Mouse (Mus musculus) lung, adult 18-20 months (tissue): ENCODE results near the gene Synpo2.

Experiments
- DNase-seq, 2 experiments: peaks; one replicate each; pipeline ENCODE4 v3.0.0; 2022; ENCODE audit warnings: mixed read lengths in 2 of 2

Gene Synpo2

DNA sequence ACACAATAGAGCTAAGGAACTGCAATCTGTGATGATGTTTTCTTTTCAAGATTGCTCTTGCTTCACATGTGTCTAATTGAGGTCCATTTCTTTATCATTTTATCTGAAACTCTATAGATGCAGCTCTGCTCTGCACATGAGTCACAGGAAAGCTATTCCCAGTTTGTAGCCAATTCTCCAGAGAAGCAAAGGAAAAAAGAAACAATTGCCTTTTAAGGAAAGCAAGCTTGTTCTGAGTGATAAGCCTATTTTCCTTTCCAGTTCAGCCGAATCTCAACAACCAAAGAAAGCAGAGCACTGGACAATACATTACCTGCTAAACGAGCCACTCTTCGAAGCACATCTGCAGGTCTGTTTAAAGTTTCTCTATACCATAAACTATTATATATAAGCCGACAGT, 31.3 kb downstream of the Synpo2 start:
- no peak for DNase-seq

DNA sequence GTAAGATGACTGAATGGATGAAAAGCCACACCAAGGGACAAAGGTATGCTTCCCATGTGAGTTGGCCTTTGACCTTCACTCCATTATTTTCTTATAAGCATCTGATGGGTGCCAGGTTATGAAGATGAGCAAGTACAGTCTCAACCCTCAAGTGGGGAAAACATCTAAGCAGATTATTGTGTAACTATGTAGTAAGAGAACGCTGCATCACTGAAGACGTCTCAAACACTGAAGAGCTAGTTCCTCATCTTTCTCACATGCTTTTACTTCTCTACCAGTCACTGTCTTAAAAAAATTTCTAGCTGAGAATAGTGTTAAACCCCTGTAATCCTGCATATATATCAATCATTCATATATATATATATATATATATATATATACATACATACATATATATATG, 34.2 kb downstream of the Synpo2 start:
- no peak for DNase-seq

DNA sequence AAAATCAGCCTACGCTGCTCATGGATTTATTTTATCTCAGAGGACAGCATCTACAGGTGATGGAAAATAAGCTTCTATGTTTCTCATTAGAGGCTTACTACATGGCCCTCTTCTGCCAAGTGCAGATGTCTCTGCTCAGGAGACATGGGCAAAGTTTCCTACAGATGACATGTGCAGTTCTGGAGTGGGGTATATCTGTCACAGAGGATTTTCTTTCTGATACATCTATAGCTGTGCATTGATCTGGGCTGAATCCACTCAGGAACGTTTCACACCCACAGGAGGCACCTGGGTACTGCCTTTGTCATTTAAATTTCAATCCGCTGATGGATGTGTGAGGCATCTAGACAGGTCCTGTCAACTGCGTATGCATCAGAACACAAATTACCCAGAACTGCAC, 42.2 kb downstream of the Synpo2 start:
- DNase-seq, result no peak

DNA sequence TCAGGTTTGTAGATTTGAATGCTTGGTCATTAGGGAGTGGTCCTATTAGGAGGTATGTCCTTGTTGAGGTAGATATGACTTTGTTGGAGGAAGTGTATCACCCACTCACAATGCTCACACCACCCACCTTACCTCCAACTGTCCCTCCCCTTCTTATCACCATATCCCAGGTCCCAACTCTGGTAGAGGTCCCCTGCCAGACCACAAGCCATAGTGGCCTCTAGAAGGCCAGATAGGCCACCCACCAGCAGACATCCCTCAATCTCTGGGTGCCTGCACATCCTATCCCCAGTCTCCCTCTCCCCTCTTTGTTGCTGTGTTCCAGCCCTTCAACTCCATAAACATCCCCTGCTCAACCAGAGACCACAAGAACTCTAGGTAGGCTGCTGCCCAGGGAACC, 44.3 kb downstream of the Synpo2 start:
- no peak for DNase-seq

DNA sequence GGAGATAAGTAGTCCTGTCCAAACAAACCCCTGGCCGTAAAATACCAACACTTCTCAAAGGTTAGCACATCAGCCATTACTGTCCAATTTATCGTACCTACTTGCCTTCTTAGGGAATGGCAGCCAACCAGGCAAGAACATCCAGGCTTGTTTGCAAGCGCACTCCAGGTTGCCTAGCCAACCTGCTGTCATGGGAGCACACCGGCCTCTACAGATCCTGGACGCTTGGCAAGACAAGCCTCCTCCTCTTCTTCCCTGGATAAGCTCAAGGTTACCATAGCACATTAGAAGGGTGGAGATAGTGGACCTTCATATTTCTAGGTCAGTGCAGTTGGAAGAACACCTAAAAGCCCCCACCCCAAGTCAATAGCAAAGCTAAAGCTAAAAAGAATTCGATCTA, 45.6 kb downstream of the Synpo2 start:
- DNase-seq, result no peak

DNA sequence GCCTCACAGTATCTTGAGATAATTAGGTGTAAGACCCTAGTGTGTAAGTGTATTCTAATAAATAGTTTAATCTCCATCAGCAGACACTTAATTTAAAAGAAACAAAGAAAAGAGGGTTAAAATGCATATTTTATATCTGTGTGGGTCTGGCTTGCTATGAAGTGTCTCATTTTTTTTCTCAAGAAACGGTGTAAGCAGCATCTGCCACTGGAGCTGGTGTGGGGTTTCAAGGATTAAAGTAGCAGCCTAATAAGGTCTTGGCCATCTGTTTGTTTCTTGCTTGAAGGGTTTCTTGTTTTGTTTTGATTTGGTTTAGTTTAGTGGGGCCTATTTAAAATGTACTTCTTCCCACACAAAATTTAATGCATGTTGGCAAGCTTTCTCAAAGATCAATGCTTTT, 46.1 kb downstream of the Synpo2 start:
- DNase-seq, result no peak

DNA sequence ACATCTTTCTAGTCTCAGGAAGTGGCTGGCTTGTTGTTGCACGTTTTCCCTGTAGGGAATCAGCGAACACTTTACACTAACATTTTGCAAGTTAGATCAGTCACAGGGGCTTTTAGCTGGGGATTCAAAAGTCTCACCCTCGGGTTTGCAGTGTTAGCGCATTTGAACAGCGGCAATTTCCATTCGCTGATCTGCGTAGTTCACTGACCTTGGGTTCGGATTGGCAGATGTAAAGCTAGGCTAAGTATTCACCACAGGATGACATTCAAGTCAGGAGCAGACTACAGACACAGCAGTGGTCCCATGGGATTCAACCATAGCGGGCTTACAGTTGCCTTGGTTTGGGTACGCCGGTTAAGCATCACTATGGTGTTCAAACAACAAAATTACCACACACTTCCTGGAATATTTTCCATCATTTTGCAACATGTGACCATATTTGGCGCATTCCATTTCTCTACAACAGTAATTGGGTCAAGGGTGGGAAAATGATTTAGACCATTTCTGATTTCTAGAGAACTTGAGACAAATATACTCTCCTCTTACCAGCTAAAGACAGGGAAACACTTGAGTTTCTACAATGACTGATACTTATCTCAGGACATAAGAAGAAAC, 47.2 kb downstream of the Synpo2 start:
- no peak for DNase-seq

DNA sequence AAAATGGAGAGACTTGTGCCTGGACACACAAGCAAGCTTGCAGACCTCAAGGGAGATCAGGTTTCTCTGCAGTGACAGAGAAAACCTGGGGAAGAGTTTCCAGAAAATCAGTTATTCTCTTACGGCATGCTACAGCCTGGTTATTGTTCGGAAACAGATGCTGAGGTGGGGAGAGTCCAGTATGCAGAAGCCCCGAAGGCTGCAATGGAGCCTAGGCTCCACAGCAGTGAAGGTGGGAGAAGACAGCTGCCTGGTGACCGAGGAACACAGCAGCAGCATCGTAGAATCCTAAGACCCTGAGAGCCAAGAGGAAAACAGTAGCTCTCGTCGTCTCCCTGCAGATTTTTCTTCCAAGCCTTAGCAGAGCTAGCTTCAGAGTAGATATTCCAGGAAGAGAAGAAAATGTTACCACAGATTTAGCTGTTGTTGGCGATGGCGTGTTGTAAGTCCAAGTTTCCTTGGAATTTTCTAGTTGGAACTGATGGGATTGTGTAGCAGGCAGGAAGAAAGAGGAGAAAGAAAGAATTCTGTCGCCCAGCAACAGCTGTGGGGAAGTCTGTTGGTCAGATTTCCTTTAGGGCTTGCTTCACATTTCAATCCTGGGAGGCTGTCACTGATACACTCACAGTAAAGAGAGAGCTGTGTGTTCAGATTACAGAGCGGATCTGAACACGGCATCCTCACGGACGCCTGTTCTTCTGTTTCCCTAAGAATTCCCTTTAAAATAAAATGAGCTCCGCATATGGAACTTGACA, 48.4 kb downstream of the Synpo2 start:
- DNase-seq, result no peak

DNA sequence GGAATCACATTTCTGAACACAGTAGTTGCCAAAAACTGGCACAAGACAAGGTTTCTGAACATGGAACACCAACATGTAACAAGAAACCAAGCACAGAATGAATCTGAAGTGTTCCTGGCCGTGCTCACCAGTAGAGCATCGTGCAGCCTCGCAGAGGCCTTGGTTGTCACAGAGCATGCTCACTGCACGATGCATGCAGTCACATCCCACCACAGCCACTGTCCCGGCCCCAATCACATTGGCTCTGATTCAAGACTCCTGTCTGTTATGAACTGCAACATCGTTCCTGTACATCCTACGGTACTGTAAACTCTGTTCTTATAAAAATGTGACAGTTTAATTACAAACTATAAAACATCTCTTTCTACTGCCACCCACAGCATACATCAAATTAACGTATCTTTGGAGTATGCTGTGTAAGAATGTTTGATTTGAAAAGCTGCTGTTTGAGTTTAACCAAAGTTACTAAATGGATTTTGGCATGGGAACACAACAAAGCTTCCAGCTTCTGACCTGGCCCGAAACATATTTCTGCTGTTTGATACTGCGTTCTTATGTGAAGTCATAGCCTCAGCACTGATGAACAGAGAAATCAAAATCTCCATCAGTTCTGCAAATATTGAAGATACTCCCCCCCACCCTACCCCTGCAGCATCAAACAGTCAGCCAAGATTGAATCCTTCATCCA, 50.6 kb downstream of the Synpo2 start:
- no peak for DNase-seq

DNA sequence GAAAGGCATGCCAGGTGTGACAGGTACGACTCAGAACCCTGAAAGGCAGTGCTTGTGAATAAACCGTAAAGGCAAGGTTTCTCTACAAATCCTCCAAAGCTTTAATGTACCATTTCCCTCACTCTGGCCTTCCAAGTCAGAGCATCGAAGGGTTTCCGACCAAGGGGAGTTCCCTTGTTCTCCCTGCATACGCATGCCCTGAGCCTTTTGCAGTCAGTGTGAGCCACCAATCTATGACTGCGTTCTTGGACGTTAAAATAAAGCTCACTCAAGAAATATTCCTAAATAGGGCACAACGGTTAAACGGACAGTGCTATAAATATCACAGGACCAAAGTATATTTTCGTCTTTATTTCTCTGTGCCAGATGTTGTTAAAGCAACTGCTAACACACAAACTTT, 51.7 kb downstream of the Synpo2 start:
- no peak for DNase-seq

DNA sequence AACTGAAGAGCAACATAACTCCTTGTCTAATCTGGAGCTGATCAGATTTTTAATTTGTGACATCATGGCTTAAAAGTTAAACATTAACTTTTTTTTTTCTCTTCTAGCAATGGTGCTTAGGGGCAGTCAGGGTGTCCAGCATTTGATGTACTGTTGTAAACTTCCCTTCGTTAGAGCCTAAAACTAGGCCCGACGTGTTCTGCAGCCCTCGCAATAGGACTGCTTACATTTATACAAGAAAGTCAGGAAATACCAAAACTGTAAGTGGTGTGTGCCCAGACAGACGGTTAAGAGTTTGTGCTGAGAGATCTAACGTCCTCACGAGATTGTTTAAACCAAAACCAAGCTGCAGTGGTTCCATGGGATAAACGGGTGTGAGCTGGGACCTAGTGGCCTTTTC, 56.4 kb downstream of the Synpo2 start:
- no peak for DNase-seq

DNA sequence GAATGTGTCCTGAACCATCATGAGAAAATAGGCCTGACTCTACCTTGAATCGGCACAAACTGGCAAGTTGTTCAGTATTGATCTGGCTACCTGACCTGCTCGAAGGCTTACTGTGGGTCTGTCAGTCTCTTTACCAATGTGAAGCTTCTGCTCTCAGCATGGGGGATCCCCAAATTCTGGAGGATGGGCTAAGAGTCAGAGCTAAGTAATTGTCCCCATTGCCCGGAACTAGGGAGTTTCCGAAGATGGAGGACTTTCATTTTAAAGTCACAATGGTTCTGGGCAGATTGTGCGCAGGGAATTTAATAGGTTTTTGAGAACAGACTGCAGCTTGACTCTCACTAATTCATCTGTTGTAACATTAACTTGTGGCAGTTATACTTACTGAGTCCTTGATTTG, 56.9 kb downstream of the Synpo2 start:
- no peak for DNase-seq

DNA sequence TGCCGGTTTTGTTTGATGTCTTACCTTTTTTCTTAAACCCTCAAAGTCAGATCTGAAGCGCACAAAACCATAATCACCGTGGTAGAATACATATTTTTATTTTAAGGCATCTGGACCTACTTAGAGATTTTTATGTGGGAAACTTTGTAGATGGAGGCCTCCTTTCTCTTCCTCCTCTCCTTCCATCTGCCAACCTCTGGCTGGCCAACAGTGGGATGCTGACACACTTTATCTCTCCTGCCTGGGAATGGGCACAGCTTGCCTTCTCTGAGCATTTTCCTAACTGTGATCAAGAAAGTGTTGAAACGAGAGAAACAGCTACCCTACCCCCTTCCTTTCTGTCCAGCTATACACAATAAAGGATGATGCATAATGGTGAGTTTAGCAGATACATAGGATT, 57.5 kb downstream of the Synpo2 start:
- no peak for DNase-seq

DNA sequence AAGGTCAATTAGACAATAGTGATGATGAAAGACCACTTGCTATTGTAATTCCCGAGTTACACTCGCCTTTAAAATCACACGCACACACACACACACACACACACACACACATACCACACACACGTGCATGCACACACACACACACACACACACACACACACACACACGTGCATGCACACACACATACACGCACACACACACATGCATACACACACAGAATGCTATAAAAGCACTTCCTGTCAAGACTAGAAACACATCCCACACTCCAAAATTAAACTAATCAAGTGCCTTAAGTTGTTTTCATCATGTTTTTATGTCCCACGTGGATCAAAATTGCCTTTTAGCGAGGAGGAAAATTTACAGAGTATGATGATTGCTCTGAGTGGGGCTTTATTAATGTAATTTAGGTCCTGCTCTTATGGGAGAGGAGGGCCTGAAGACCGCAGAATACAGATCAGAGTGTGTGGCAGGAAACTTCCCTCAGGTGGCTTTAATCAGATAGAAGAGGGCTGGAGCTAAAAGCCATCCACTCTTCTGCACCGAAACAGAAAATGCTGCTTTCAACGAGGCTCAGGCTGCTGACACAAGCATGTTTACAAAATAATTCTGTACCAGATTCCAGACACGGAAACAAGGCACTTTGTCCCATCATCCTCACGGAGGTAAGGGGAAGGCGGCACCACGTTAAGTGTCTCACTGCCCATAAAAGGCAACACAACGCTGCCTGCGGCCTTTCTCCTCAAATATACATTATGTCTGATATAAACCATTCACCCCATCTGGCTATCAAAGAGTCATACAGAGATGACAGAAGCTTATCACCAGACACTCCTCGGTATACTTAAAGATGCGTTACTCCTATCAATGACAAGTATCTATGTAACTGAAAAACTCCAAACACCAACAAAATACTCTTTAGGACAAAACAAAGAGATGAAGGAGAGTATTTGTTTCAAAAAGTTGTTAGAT, 59.3 kb downstream of the Synpo2 start:
- no peak for DNase-seq

DNA sequence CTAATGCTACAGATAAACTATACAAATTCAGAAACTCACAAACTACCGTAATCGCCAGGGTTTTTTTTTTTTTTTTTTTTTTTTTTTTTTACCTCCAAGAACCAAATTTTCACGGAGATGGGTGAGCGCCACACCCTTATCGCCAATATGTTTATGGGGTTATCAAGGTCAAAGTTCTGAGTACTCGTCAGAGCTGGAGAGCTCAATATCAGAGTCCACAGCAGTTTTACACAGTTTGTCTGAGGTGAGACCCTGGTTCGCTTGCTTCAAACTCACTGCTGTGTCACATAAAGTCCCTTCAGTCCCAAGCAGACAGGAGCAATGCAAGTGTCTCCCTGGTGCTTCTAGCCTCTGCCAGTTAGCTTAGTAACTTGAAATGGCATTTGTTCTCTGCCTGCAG, 60.8 kb downstream of the Synpo2 start:
- no peak for DNase-seq

DNA sequence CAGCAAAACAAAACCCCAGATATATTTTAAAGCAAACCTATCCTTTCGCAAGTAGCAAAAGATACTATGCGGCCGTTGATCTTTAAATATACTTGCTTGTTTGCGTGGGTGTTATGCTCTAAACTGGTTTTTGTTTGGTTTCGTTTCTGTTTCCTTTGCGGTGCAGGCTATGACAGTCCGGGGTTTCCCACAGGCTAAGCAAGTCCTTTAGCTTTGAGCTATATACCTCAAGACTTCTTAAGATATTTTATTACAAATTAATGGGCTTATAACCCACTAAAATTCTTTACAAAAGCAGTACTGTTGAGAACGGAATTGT, 61.6 kb downstream of the Synpo2 start:
- DNase-seq, result no peak

DNA sequence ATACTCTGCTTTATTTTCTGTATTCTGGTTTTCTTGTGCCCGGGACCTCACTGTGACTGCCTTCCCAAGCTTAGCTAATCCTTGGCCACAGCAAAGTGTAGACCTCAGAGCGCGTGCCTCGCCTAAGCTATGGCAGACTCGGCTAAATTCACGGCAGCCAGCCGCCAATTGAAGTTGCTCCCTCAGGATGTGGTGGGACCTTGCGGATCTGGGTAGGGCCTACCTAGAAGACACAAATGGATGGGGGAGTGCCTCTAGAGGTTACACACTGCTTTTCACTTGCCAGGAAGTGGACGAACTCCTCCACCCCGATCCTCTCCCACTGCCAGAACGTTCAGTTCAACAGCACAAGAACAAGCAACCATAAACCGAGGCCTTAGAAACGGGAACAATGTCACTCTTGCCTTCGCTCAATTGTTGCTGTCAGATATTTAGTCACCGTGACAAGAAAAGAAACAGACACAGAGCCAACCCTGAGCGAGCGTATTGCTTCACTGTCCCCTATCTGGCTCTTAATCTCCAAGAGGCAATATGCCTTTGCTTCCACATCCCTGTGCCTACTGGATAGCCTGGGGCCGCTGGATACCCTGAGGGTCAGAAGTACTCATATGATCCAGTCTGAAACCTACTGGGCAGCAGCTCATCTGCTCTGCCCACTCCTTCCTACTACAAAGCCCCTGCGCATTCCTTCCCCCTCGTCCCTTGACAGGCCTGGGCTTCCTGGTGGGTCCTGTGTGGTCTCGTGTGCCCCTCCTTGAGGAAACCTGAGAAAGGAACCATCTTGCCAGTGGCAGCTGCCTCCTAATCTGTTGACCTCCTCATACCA, 62.2 kb downstream of the Synpo2 start:
- no peak for DNase-seq

DNA sequence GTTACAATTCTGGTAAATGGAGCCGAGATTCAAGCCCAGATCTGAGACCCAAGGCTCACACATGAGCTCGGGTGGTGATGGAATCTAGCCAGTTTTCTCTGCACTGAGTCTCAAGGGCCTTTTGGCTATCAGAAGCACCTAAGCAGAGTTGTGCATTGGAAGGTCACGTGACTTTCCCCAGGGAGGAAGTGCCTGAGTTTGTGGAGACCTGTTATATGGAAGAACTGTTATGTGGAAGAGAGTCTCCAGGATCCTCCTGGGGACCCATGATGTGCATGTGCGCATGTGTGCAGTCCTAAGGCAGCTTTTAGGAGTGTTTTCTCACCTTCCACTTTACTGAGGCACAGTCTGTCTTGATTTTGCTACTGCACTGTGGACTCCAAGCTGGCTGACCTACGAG, 63.8 kb downstream of the Synpo2 start:
- DNase-seq, result no peak

DNA sequence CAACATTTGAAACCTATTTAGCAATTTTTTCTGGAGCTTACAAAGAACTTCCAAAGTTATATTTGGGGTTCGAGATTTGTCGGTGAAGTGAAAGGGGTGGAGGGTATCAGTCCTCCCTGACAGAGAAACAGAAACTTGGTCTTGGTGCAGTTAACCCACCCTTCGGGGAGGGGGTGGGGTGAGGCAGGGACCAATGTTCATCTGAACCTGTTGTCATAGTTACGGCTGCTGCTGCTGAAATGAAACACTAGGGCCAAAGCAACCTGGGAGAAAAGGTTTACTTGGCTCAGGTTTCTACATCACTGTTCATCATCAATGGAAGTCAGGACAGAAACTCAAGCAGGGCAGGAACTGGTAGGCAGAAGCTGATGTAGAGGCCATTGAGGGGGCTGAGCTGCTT, 66.6 kb downstream of the Synpo2 start:
- DNase-seq, result no peak

DNA sequence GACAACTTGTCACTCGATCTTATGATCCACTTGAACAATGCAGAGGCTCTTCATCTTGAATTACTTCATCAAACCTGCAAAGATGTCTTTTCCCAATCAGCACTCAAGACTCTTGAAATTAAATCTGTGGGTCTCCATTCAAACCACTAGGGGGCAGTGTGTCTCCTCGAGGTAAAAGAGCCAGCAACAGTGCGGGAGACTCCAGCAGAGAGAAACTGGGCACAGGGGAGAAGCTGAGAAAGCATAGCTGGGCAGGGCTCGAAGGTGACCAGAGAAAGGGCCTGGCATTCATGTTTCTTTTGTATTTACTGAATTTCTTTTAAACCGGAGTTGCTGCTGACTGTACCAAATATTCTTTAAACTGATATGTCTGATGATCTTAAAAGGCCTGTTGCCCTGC, 67.1 kb downstream of the Synpo2 start:
- peak; percentile 29 to 35 for DNase-seq

DNA sequence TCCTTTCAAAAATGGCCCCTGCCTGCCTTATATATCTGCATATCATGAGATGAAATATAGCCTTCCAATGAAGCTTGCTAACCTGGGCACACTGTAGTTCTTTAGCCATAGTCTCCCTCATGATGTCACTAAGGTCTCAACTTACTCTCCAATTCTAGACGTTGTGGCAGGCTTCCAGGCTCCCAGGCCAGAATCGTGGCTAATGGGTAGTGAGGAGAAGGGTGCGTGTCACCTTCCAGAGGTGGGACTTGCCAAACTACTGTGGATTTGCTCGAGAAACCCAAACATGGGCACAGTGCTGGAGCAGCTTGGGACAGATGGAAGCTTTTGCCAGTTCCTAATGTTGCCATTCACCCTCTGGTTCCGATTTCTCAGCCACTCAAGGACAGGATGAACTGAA, 69.5 kb downstream of the Synpo2 start:
- no peak for DNase-seq

DNA sequence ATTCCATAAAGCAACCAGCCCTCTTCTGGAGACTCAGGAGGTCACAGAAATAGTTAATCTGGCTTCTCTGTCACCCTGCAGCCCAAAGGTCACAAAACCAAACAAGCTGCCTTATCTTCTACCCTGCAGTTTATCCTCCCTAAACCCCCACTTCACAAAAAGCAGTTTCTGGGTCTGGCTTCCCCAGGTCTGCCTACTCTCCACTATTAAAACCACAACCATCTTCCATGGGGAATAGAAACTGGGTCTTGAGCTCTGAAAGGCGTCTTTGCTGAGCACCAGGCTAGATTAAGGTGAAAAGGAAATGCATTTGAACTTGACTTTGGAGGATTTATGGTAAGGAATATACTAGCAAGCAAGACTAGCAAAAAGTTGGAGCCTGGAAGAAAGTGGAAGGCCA, 71.8 kb downstream of the Synpo2 start:
- no peak for DNase-seq

DNA sequence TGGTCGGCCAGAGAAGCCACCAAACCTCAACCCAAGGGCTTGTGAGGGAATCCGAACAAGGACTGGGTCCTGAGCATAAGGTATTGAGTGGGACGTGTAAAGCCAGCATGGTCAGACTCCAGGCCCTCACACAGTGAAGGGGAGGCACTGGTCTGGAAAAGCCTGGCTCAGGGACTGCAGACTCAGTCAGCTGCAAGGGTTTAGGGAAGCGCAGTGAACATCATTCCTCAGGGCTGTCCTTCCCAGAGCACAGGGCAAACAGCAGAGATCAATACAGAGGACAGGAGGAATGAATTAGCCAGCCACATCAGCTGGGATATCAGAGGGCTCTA, 72.8 kb downstream of the Synpo2 start:
- DNase-seq, result no peak
